Mouse (Mus musculus) spleen, adult 2 months (tissue): ENCODE measurements around the gene Llcfc1.

Experiments used
- CTCF ChIP-seq: fragments of 200-500 bp; IDR thresholded peaks from 2 replicates; pipeline ENCODE4 v1.5.1; 2011; ENCODE audit warnings: mild to moderate bottlenecking, inconsistent platforms; ENCODE audit not compliant: insufficient read depth, insufficient read length, insufficient replicate concordance; ENCODE audit errors: extremely low read depth
- POLR2A ChIP-seq: fragments of 200-500 bp; IDR thresholded peaks from 2 replicates; pipeline ENCODE4 v1.6.1; 2011; ENCODE audit warnings: low read depth, low read length, inconsistent platforms

DNA sequence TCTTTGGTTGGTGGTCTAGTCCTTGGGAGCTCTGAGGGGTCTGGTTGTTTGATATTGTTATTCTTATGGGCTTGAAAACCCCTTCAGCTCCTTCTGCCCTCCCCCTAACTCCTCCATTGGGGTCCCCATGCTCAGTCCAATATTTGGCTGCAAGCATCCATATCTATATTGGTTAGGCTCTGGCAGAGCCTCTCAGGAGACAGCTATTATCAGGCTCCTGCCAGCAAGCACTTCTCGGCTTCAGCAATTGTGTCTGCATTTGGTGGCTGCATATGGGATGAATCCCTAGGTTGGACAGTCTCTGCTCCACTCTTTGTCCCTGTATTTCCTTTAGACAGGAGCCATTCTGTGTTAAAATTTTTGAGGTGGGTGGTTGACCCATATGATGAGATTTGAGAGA is 26.1 kb downstream of the Llcfc1 start:
- TF ChIP-seq CTCF (no peak), POLR2A (no peak)
